Mouse (Mus musculus): ENCODE data around the gene Kctd7.

Kctd7 gene

GRCm38 (mm10) chr5:130145961-130146360 lies 1.3 kb downstream of the Kctd7 start:
- no peak for DNase-seq

GRCm38 (mm10) chr5:130149726-130150310 lies 5.2 kb downstream of the Kctd7 start:
- DNase-seq, result no peak

- DNase-seq, result no peak
Observed at GRCm38 (mm10) chr5:130154286-130154685, 9.6 kb downstream of the Kctd7 start.

GRCm38 (mm10) chr5:130158545-130158944 lies 13.9 kb downstream of the Kctd7 start:
- DNase-seq, result no peak

GRCm38 (mm10) chr5:130159761-130160201 lies 15.1 kb downstream of the Kctd7 start:
- DNase-seq, result no peak

- peak; percentile 78 to 85 for DNase-seq
Observed at GRCm38 (mm10) chr5:130163670-130164069, 19.0 kb downstream of the Kctd7 start.

GRCm38 (mm10) chr5:130165213-130165612 lies 20.6 kb downstream of the Kctd7 start:
- DNase-seq, result no peak

- DNase-seq, result no peak
Observed at GRCm38 (mm10) chr5:130169109-130169508, 24.4 kb downstream of the Kctd7 start.

GRCm38 (mm10) chr5:130170666-130171422 lies 26.2 kb downstream of the Kctd7 start:
- DNase-seq, result no peak

GRCm38 (mm10) chr5:130171423-130171954 lies 26.8 kb downstream of the Kctd7 start, which contains the start of gene Rabgef1:
Rabgef1 (plus strand) TSS chr5:130171798.
- peak; percentile 92 to 95 for DNase-seq

- peak in 1 of 2 experiments; percentile 55 for DNase-seq
Observed at GRCm38 (mm10) chr5:130171956-130172601, 27.4 kb downstream of the Kctd7 start.

GRCm38 (mm10) chr5:130173012-130173411 lies 28.4 kb downstream of the Kctd7 start:
- DNase-seq, result no peak

- no peak for DNase-seq
Observed at GRCm38 (mm10) chr5:130177871-130178270, 33.2 kb downstream of the Kctd7 start.

- no peak for DNase-seq
Observed at GRCm38 (mm10) chr5:130180362-130180761, 35.7 kb downstream of the Kctd7 start.

- DNase-seq, result no peak
Observed at GRCm38 (mm10) chr5:130181740-130182540, 37.3 kb downstream of the Kctd7 start.

GRCm38 (mm10) chr5:130182541-130182821 lies 37.8 kb downstream of the Kctd7 start:
- DNase-seq, result no peak

GRCm38 (mm10) chr5:130184193-130184856 lies 39.7 kb downstream of the Kctd7 start:
- DNase-seq, result no peak

GRCm38 (mm10) chr5:130185312-130185711 lies 40.7 kb downstream of the Kctd7 start:
- no peak for DNase-seq

GRCm38 (mm10) chr5:130187383-130187782 lies 42.7 kb downstream of the Kctd7 start:
- peak in 1 of 2 experiments; percentile 16 for DNase-seq

- no peak for DNase-seq
Observed at GRCm38 (mm10) chr5:130190909-130191308, 46.2 kb downstream of the Kctd7 start.

- no peak for DNase-seq
Observed at GRCm38 (mm10) chr5:130191865-130192264, 47.2 kb downstream of the Kctd7 start.

- no peak for DNase-seq
Observed at GRCm38 (mm10) chr5:130192356-130192944, 47.8 kb downstream of the Kctd7 start.
